Mouse (Mus musculus) bone marrow macrophage, adult 2 months (primary cell): ENCODE data around the gene Tars2. TPM values are rescaled to one million over a fixed set of nuclear protein-coding genes. Genes with fewer than 3 reads are reported as not detected.

Source experiments
- polyA plus RNA-seq: library from polyadenylated mRNA; stranded (reverse); fragments of >200 nt; gene quantifications from 2 replicates; pipeline ENCODE4 v1.2.4, GENCODE M21; 2012; ENCODE audit not compliant: missing spikeins, insufficient read depth, insufficient read length

Tars2 gene
- polyA plus RNA-seq, 1 experiment = 27.8 TPM

Other genes with a start within 250 kb of the Tars2 start
- gene Ctss, start 233.4 kb downstream of the Tars2 start, polyA plus RNA-seq = 5,285 and 5,524 TPM in 2 replicates
- not detected in 2 replicates for gene Hormad1, start 200.5 kb downstream of the Tars2 start, polyA plus RNA-seq
- 66.3 and 75.3 TPM in 2 replicates for gene Golph3l, start 171.3 kb downstream of the Tars2 start, polyA plus RNA-seq
- gene Ensa, start 135.2 kb downstream of the Tars2 start, polyA plus RNA-seq = 99.2 and 115 TPM in 2 replicates
- 565 and 578 TPM in 2 replicates for gene Mcl1, start 101.4 kb downstream of the Tars2 start, polyA plus RNA-seq
- gene Adamtsl4, start 72.3 kb downstream of the Tars2 start, polyA plus RNA-seq = 2.4 and 2.6 TPM in 2 replicates
- gene Ecm1, start 20.6 kb downstream of the Tars2 start, polyA plus RNA-seq = 155 and 159 TPM in 2 replicates
- 24.4 and 29.0 TPM in 2 replicates for gene Rprd2, start 58.7 kb upstream of the Tars2 start, polyA plus RNA-seq
- 33.0 and 34.9 TPM in 2 replicates for gene Prpf3, start 95.7 kb upstream of the Tars2 start, polyA plus RNA-seq
- 227 and 228 TPM in 2 replicates for gene Mrps21, start 111.3 kb upstream of the Tars2 start, polyA plus RNA-seq
- 1.6 and 1.7 TPM in 2 replicates for gene Ciart, start 122.0 kb upstream of the Tars2 start, polyA plus RNA-seq
- gene BC028528, start 131.8 kb upstream of the Tars2 start, polyA plus RNA-seq = 145 and 162 TPM in 2 replicates
- 116 and 118 TPM in 2 replicates for gene Aph1a, start 133.8 kb upstream of the Tars2 start, polyA plus RNA-seq
- gene Car14, start 144.5 kb upstream of the Tars2 start, polyA plus RNA-seq = not detected in 2 replicates
- gene Anp32e, start 169.0 kb upstream of the Tars2 start, polyA plus RNA-seq = 134 and 150 TPM in 2 replicates
- 298 and 305 TPM in 2 replicates for gene Plekho1, start 235.8 kb upstream of the Tars2 start, polyA plus RNA-seq